Mouse (Mus musculus) CD4-positive, CD25-positive, alpha-beta regulatory T cell, adult 2 months (primary cell): ENCODE results near the gene Mboat1.

Experiments
- DNase-seq: peaks from one replicate; pipeline ENCODE4 v3.0.0-alpha.2; 2012; ENCODE audit warnings: low read depth, low spot score

Mboat1 gene

GRCm38 (mm10) chr13:30185959-30186358 lies 49.7 kb downstream of the Mboat1 start:
- DNase-seq = no peak

- no peak for DNase-seq
Observed at GRCm38 (mm10) chr13:30186456-30186855, 50.2 kb downstream of the Mboat1 start.

- peak; percentile 33 for DNase-seq
Observed at GRCm38 (mm10) chr13:30192031-30192716, 55.9 kb downstream of the Mboat1 start.

GRCm38 (mm10) chr13:30193363-30193762 lies 57.1 kb downstream of the Mboat1 start:
- peak; percentile 25 for DNase-seq

GRCm38 (mm10) chr13:30194834-30195233 lies 58.5 kb downstream of the Mboat1 start:
- no peak for DNase-seq

GRCm38 (mm10) chr13:30196661-30197060 lies 60.4 kb downstream of the Mboat1 start:
- no peak for DNase-seq

- peak; percentile 27 for DNase-seq
Observed at GRCm38 (mm10) chr13:30198101-30198570, 61.8 kb downstream of the Mboat1 start.

- no peak for DNase-seq
Observed at GRCm38 (mm10) chr13:30199821-30200220, 63.5 kb downstream of the Mboat1 start.

GRCm38 (mm10) chr13:30200737-30201136 lies 64.4 kb downstream of the Mboat1 start:
- DNase-seq = no peak

GRCm38 (mm10) chr13:30203018-30203417 lies 66.7 kb downstream of the Mboat1 start:
- no peak for DNase-seq

GRCm38 (mm10) chr13:30208176-30208575 lies 71.9 kb downstream of the Mboat1 start:
- DNase-seq = no peak

GRCm38 (mm10) chr13:30213276-30213675 lies 77.0 kb downstream of the Mboat1 start:
- no peak for DNase-seq

GRCm38 (mm10) chr13:30217588-30218371 lies 81.5 kb downstream of the Mboat1 start:
- no peak for DNase-seq

GRCm38 (mm10) chr13:30219597-30219996 lies 83.3 kb downstream of the Mboat1 start:
- DNase-seq = no peak

- DNase-seq = no peak
Observed at GRCm38 (mm10) chr13:30221316-30221715, 85.0 kb downstream of the Mboat1 start.

- DNase-seq = no peak
Observed at GRCm38 (mm10) chr13:30224114-30224513, 87.8 kb downstream of the Mboat1 start.

GRCm38 (mm10) chr13:30224659-30225058 lies 88.4 kb downstream of the Mboat1 start:
- DNase-seq = no peak

GRCm38 (mm10) chr13:30228762-30229161 lies 92.5 kb downstream of the Mboat1 start:
- DNase-seq = no peak

- DNase-seq = no peak
Observed at GRCm38 (mm10) chr13:30229625-30230139, 93.4 kb downstream of the Mboat1 start.

- no peak for DNase-seq
Observed at GRCm38 (mm10) chr13:30235056-30235750, 98.9 kb downstream of the Mboat1 start.

GRCm38 (mm10) chr13:30239396-30239795 lies 103.1 kb downstream of the Mboat1 start:
- DNase-seq = no peak

GRCm38 (mm10) chr13:30245573-30245972 lies 109.3 kb downstream of the Mboat1 start:
- no peak for DNase-seq
